Mouse (Mus musculus): ENCODE data around the gene Mzf1. TPM values are rescaled to one million over a fixed set of nuclear protein-coding genes. Genes with fewer than 3 reads are reported as not detected.

Gene Mzf1
- total RNA-seq, 2 experiments from 2014 or later, result 0.51 to 0.92 TPM

GRCm38 (mm10) chr7:13043120-13043444 is 11.5 kb downstream of the Mzf1 start:
- intact Hi-C loops (cut with DNase I), result no loop called here
- TF ChIP-seq CTCF (IDR thresholded peaks at IDR 0.05), result no peak
- DNase-seq, result no peak
- Histone ChIP-seq H3K27ac (no peak overlapping the region), H3K4me3 (no peak overlapping the region)

GRCm38 (mm10) chr7:13042511-13042910 is 12.1 kb downstream of the Mzf1 start:
- DNase-seq, result no peak
- Histone ChIP-seq H3K27ac (no peak overlapping the region), H3K4me3 (no peak overlapping the region)
- no peak for TF ChIP-seq CTCF (IDR thresholded peaks at IDR 0.05)
- intact Hi-C loops (cut with DNase I), result no loop called here

- intact Hi-C loops (cut with DNase I), result no loop called here
- no peak overlapping the region for H3K27ac ChIP-seq
- no peak for TF ChIP-seq CTCF (IDR thresholded peaks at IDR 0.05)
- no peak overlapping the region for H3K4me3 ChIP-seq
- DNase-seq, result no peak
These were observed 13.3 kb downstream of the Mzf1 start for GRCm38 (mm10) chr7:13041256-13041655.

DNA sequence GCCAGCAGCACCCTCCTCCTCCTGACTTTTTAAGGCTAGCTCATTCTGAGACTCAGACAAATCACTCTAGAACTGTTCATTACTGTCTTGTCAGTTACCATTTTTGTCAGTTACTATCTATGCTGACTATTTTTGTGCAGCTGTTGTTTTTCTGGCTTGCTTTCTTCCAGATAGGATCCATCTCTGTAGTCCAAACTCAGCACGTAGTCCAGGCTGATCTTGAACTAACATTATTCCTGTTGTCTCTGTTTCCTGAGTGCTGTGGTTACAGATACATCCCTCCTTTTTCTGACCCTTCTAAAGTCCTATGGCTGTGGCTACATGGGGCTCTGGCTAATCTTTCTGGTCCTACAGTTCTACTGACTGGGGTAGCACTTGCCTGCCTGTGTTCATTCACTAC is 15.4 kb downstream of the Mzf1 start:
- Histone ChIP-seq H3K27ac (peak overlapping the region; percentile 100), H3K4me3 (peak overlapping the region; percentile 85)
- no peak for DNase-seq
- intact Hi-C loops (cut with DNase I), result loop anchor here (5.0 kb wide), 1 partner anchor 117 kb away; the partner anchor contains the start of gene Rps5
- TF ChIP-seq CTCF (IDR thresholded peaks at IDR 0.05), result no peak

DNA sequence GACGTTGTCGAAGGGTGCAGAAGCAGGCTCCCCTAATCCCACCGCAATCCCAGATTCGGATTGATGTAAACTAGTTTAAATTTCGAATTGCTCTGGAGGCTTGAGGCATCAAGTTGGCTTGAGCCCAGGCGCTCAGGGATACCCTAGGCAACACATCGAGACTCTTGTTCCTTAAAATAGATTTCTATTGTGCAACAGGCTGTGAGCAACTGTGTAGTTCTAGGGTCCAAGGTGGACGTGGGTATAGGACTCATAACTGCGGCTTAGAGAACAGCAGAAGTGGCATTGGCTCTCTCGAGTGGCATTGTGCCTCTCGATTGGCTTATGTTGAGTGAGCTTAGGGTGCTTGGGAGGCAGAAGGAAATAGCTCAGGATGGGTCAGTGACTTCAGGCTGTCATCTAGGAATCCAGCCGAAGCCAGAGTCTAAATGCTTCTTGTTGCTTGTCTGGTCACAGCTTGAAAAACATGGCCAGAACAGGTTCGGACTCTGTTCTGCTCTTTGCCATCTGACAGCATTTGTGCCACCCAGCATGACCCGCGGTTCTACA is 15.9 kb downstream of the Mzf1 start:
- H3K27ac ChIP-seq, result peak overlapping the region; percentile 100
- H3K4me3 ChIP-seq, result peak overlapping the region; percentile 85
- peak; percentile 55 for DNase-seq
- intact Hi-C loops (cut with DNase I), result loop anchor here (5.0 kb wide), 1 partner anchor 116 kb away; the partner anchor contains the start of gene Rps5
- TF ChIP-seq CTCF (IDR thresholded peaks at IDR 0.05), result no peak

DNA sequence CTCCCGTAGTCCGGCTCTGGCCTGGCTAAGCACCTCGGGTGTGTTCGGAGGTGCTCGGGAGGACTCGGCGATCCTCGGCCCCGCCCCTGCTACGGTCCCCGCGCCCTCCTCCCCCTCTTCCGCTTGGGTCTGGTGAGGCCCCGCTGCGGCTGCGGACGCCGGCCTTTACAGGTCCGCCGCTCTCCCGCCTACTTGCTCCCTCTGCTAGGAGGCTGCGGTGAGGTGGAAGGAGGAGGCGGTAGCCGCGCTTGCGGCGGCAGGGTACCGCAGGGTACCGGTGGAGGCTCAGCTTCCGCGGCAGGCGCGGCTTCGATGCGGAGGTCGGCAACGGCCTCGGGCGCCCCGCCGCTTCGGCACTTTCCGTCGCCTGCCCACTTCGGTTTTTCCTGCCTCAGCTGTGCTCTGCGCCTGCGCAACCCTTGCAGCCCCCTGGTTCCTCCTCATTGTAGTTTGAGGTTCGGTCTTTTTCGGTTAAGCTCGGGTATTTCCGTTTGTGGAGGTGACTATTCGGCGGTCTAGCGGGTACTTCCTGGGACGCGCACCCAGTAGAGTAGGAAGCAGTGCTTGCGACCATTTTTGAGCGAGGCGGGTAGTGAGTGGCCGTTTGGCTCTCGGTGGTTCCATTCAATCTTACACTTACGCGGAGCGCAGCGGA is 16.5 kb downstream of the Mzf1 start, which contains the start of gene Ube2m:
TSS of gene Ube2m (minus strand) at position 375 of the 655 bp plus-strand sequence.
- intact Hi-C loops (cut with DNase I), result loop anchor here (5.0 kb wide), 1 partner anchor 116 kb away; the partner anchor contains the start of gene Rps5
- H3K4me3 ChIP-seq, result peak within 1 kb of the TSS; percentile 85
- peak; percentile 99 for DNase-seq
- H3K27ac ChIP-seq, result peak within 1 kb of the TSS; percentile 100
- TF ChIP-seq CTCF (IDR thresholded peaks at IDR 0.05), result no peak

- intact Hi-C loops (cut with DNase I), result loop anchor here (5.0 kb wide), 1 partner anchor 115 kb away; the partner anchor contains the start of gene Rps5
- H3K27ac ChIP-seq, result peak overlapping the region; percentile 100
- no peak for TF ChIP-seq CTCF (IDR thresholded peaks at IDR 0.05)
- DNase-seq, result no peak
- H3K4me3 ChIP-seq, result peak overlapping the region; percentile 85
These were observed 17.2 kb downstream of the Mzf1 start for GRCm38 (mm10) chr7:13037366-13037765.

DNA sequence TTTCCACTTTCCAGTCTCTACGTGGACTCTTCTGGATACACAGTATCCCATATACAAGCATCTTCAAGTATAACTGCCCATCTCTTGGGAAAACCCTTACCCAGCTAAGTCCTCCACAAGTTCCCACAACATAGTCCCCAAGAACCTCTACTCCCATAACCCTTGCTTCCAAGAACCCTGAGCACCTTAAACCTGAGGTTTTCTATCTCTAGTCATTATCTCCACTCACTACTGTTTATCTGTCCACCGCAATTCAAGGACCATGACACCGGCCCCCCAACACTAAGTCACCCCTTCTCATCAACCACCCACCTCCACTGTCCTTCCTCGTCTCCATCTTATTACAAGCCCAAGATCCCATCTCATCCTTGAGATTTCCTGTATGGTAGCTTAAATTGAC is 17.8 kb downstream of the Mzf1 start:
- Histone ChIP-seq H3K27ac (peak overlapping the region; percentile 100), H3K4me3 (peak overlapping the region; percentile 85)
- no peak for TF ChIP-seq CTCF (IDR thresholded peaks at IDR 0.05)
- DNase-seq, result no peak
- intact Hi-C loops (cut with DNase I), result loop anchor here (5.0 kb wide), 1 partner anchor 115 kb away; the partner anchor contains the start of gene Rps5

GRCm38 (mm10) chr7:13035211-13035855 is 19.2 kb downstream of the Mzf1 start:
- Histone ChIP-seq H3K4me3 (peak overlapping the region; percentile 83), H3K27ac (peak overlapping the region; percentile 98)
- intact Hi-C loops (cut with DNase I), result loop anchor here (5.0 kb wide), 1 partner anchor 113 kb away; the partner anchor contains the start of gene Rps5
- peak; percentile 54 for DNase-seq
- TF ChIP-seq CTCF (IDR thresholded peaks at IDR 0.05), result no peak

GRCm38 (mm10) chr7:13034148-13034977 is 20.2 kb downstream of the Mzf1 start, which contains the start of gene Chmp2a:
TSS of gene Chmp2a (minus strand) at chr7:13034807.
- Histone ChIP-seq H3K27ac (peak within 1 kb of the TSS; percentile 98), H3K4me3 (peak within 1 kb of the TSS; percentile 83)
- DNase-seq, result peak; percentile 97
- intact Hi-C loops (cut with DNase I), result no loop called here
- TF ChIP-seq CTCF (IDR thresholded peaks at IDR 0.05), result no peak

- TF ChIP-seq CTCF (IDR thresholded peaks at IDR 0.05), result no peak
- no peak for DNase-seq
- intact Hi-C loops (cut with DNase I), result no loop called here
These were observed 21.0 kb downstream of the Mzf1 start for GRCm38 (mm10) chr7:13033451-13034147.

GRCm38 (mm10) chr7:13032541-13032940 is 22.0 kb downstream of the Mzf1 start:
- no peak for DNase-seq
- Histone ChIP-seq H3K4me3 (no peak overlapping the region), H3K27ac (no peak overlapping the region)
- intact Hi-C loops (cut with DNase I), result no loop called here
- no peak for TF ChIP-seq CTCF (IDR thresholded peaks at IDR 0.05)

More at GRCm38 (mm10) chr7:13033451-13034147, 21.0 kb downstream of the Mzf1 start:
- Histone ChIP-seq H3K27ac (peak overlapping the region; percentile 98), H3K4me3 (peak overlapping the region; percentile 83)

All from gastrocnemius, adult 2 months (tissue).